Mouse (Mus musculus): Measurements from ENCODE around the gene Traf3. TPM values are rescaled to one million over a fixed set of nuclear protein-coding genes. Genes with fewer than 3 reads are reported as not detected.

Traf3 gene
- total RNA-seq, 2 experiments from 2014 or later: 16.3 to 16.7 TPM

DNA sequence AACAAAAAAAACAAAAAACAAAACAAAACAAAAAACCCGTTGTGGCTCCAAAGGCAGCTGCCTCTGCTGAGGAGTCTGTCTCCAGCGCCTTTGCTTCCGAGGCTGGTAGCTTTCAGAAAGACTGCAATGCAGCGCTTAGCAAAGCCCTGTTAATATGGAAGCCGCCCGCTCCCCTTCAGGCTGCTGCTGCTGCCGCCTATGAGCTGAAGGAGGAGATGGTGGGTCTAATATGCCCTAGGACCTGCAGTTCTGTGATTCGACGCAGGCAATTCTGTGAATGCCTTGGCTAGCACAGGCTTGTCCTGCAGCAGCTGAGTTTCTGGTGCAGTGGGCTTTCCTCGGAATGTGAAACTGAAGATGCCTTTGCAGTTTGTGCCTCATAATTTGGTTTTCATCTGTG is 36.9 kb downstream of the Traf3 start:
- no peak for DNase-seq

DNA sequence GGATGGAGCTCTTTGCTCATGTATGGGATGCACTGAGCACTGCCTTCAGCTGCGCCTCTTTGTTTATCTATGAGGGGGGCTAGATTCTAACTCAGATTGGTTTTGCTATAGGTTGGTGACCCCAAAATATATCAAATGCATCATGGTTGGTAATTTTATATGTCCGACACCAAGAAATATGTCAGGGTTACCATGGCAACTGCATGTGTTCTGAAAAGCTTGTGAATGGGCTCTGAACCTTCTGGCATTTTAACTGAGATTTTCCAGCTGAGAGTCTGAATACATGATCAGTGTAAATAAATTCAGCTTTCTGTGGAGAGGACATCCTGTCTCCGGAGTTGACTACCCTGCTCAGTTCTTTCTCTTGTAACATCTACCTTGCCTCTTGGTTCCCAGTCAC is 37.8 kb downstream of the Traf3 start:
- DNase-seq: no peak

- DNase-seq: no peak
Measured at GRCm38 (mm10) chr12:111207641-111208040, 41.5 kb downstream of the Traf3 start.

- DNase-seq: no peak
Measured at GRCm38 (mm10) chr12:111211729-111212128, 45.6 kb downstream of the Traf3 start.

GRCm38 (mm10) chr12:111218867-111219266 is 52.7 kb downstream of the Traf3 start:
- DNase-seq: no peak

- no peak for DNase-seq
Measured at GRCm38 (mm10) chr12:111225197-111225780, 59.1 kb downstream of the Traf3 start.

GRCm38 (mm10) chr12:111227410-111227809 is 61.2 kb downstream of the Traf3 start:
- DNase-seq: no peak

DNA sequence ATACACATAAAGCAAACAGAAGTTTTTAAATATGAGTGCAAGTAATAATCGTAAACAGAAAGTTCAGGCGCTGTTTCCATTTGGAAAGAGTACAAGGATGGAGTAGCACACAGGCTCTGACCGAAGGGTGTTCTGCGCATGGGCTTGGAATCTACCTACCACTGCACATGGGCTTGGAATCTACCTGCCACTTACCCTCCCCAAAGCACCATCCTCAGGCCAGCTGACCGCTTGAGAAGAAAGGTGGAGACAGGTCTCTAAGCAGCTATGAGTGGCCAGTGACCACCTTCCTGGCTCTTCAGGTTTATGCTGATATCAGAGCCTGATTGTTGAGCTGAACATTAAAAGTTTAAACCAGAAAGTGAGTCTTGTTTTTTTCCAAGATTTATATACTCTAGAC is 62.3 kb downstream of the Traf3 start:
- no peak for DNase-seq

DNA sequence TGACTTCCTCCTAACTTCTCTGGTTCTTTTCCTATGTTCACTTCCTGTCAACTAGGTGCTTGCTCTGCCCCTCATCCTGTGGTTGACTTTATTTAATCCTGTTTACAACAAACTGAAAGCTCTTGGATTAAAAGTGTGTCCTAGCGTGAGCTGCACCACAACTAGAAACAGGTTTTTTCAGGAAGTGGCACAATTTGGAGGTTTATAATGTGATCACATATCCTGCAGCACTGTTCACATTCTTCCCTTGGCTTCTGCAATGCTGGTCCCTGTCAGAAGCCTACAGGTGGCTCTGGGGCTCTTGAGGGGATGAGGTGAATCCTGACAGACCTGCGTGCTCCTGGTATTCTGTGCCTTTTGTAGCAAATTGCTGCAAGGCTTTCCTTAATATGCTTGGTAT is 64.6 kb downstream of the Traf3 start:
- DNase-seq: no peak

GRCm38 (mm10) chr12:111233798-111234197 is 67.6 kb downstream of the Traf3 start:
- no peak for DNase-seq

DNA sequence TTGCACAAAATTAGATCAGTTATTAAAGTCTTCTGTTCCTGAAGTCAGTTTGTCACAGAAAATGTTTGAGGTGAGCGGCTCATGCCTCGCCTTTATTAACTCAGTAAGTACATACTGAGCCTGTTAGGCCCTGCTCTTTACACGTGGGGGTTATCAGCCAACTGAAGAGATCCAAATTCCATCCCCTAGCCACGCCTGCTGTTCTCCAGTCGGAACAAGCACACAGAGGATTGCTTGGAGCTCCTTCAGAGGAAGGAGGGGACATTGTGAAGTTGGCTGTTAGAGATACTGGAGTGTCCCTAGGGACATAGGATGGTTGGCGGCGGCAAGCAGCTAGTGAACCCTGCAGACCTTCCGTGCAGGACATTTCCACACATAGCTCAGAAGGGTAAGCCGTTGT is 68.2 kb downstream of the Traf3 start:
- no peak for DNase-seq

GRCm38 (mm10) chr12:111235631-111236030 is 69.5 kb downstream of the Traf3 start:
- no peak for DNase-seq

DNA sequence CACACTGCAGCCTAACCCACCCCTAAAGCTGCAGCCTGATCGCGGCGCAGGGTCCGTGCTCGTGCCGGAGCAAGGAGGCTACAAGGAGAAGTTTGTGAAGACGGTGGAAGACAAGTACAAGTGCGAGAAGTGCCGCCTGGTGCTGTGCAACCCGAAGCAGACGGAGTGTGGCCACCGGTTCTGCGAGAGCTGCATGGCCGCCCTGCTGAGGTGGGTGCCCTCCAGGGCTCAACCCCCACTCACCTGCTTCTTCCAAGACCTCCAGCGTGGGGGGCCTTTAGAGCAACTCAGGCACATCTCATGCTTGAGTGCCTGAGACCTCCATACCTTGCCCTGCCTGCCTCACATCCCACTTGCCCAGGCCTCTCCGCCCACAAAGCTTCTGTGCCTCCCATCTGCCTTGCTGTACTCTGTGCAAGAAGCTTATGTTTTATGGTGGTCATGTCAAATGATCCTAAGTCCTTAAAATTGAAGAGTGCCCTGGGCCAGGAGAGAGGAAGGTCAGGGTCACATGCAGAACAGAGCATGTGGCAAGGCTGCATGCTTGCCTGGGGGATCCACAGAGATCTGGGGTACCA is 71.5 kb downstream of the Traf3 start:
- DNase-seq: no peak

GRCm38 (mm10) chr12:111238345-111238744 is 72.2 kb downstream of the Traf3 start:
- no peak for DNase-seq

DNA sequence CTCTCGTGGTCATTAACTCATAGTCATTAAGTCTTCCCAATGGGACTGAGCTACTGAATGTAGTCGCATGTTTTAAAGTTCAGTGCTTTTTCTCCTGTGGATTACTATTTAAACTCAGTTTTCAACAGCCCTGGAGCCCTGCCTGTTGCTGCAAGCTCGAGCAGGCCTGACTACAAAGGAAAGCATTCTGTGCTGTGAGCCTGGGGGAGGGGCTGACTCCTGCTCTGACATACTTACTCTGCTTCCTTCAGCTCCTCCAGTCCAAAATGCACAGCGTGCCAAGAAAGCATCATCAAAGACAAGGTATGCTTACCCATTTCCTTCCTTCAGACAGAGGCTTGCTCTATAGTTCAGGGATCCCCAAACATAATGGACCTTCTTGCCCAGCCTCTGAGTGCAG is 72.6 kb downstream of the Traf3 start:
- DNase-seq: no peak

GRCm38 (mm10) chr12:111239930-111240329 is 73.8 kb downstream of the Traf3 start:
- DNase-seq: no peak

GRCm38 (mm10) chr12:111241916-111242315 is 75.7 kb downstream of the Traf3 start:
- DNase-seq: no peak

- no peak for DNase-seq
Measured at GRCm38 (mm10) chr12:111242346-111242745, 76.2 kb downstream of the Traf3 start.

- no peak for DNase-seq
Measured at GRCm38 (mm10) chr12:111243733-111244132, 77.6 kb downstream of the Traf3 start.

DNA sequence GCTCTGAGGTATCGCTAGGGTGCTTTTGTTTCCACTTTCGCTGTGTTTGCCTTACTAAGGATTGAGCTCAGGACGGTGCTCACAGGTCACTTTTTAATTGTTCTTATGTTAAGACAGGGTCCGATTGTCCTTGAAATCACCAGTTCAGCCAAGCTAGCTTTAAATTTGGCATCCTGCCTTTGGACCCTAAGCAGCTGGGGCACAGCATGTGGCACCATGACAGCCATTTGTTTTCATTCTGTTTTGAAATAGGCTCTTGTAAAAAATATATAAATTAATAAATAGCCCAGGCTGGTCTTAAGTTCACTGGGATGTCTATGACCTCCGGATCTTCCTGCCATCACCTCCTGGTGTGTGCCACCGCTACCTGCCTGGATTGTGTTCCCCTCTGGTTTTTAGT is 78.9 kb downstream of the Traf3 start:
- no peak for DNase-seq

DNA sequence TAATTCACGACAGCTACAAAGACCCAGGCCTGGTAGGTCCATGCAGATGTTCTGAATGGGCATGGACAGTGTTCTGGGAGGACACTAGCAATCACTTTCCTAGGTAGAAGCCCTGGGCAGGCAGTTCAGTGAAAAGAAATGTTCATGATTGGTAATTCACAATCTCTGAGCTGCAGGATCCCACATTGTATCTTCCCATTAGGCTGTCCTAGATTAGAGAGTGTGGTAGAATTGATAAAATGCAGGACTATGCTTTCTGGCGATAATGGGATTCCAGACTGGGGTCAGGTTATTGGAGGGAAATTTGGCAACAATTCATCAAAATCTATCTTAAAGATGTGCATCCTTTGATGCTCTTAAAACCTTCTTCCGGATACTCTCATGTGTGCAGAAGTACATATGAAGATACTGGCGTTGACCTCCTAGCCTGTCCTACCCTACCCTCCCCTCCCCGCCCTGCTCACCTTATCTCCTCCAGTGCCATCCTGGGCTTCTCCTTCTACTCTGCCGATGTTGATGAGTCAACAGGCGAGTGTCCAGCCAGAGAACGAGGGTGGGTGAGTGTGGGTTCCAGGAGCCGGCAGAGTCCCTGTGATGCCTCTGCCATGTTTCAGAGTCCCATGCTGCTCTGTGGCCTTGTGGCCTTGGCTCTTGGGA is 80.8 kb downstream of the Traf3 start:
- DNase-seq: no peak

DNA sequence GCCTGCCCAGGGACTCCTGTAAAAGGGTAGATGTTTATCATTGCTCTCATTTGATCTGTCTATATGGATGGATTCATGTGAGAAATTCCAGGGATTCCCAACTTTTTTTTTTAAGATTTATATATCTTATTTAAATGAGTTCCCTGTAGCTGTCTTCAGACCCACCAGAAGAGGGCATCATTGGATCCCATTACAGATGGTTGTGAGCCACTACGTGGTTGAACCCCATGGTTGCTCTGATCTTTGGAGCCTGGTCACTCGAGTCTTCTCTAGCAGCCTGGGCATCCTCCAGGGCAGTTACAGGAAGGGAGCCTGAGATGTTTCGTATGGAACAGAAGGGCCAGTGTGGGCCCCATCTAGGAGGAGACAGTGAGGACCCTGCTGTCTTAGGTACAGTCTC is 82.9 kb downstream of the Traf3 start:
- DNase-seq: no peak

- DNase-seq: no peak
Measured at GRCm38 (mm10) chr12:111250116-111250515, 83.9 kb downstream of the Traf3 start.

DNA sequence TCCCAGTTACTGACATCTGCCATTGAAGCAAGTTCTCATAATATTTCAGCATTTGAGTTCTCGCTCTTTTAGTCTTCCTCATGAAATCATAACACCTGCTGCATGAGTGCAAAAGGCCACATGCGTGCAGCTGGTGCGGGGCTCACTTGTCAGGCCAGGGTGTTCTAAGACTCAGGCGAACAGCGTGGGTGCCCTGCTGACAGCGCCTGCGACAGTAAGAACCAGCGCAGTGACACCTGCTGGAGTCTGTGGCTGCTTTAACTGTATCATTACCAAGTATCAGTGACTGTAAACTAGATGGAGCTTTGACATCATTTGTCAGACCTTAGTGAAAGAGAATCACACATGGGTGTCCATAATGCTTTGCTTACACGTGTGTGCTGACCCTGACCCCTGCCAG is 85.1 kb downstream of the Traf3 start:
- no peak for DNase-seq
